Mouse (Mus musculus): Measurements from ENCODE around the gene Nudt5.
"Not testable (repeated sequence)": the region's sequence is repeated elsewhere in the genome, so short reads cannot be mapped to it uniquely, and the experiment has no call there.

The Nudt5 gene

GRCm38 (mm10) chr2:5844873-5845631 lies at the start of gene Nudt5, which contains the start of gene Cdc123:
Gene Nudt5 (plus strand): TSS chr2:5845019.
Gene Cdc123 (minus strand): TSS chr2:5845164.
- DNase-seq (ENCODE audit: low spot score in 2 of 2), result peak; percentile 90 to 91

- DNase-seq (ENCODE audit: low spot score in 2 of 2), result no peak
These were observed 46.8 kb upstream of the Nudt5 start for GRCm38 (mm10) chr2:5797816-5798672.

GRCm38 (mm10) chr2:5801182-5801640 lies 43.6 kb upstream of the Nudt5 start:
- no peak for DNase-seq (ENCODE audit: low spot score in 2 of 2)

GRCm38 (mm10) chr2:5801927-5802590 lies 42.8 kb upstream of the Nudt5 start:
- DNase-seq (ENCODE audit: low spot score in 2 of 2), result no peak

- no peak for DNase-seq (ENCODE audit: low spot score in 2 of 2)
These were observed 40.3 kb upstream of the Nudt5 start for GRCm38 (mm10) chr2:5804440-5805045.

- no peak for DNase-seq (ENCODE audit: low spot score in 2 of 2)
These were observed 39.6 kb upstream of the Nudt5 start for GRCm38 (mm10) chr2:5805228-5805627.

GRCm38 (mm10) chr2:5806201-5806600 lies 38.6 kb upstream of the Nudt5 start:
- not testable (repeated sequence) for DNase-seq (ENCODE audit: low spot score in 2 of 2)

GRCm38 (mm10) chr2:5810036-5810718 lies 34.6 kb upstream of the Nudt5 start:
- no peak for DNase-seq (ENCODE audit: low spot score in 2 of 2)

- no peak for DNase-seq (ENCODE audit: low spot score in 2 of 2)
These were observed 33.5 kb upstream of the Nudt5 start for GRCm38 (mm10) chr2:5811235-5811782.

GRCm38 (mm10) chr2:5821264-5821663 lies 23.6 kb upstream of the Nudt5 start:
- DNase-seq (ENCODE audit: low spot score in 2 of 2), result no peak

- no peak for DNase-seq (ENCODE audit: low spot score in 2 of 2)
These were observed 22.4 kb upstream of the Nudt5 start for GRCm38 (mm10) chr2:5822449-5822848.

- DNase-seq (ENCODE audit: low spot score in 2 of 2), result no peak
These were observed 20.6 kb upstream of the Nudt5 start for GRCm38 (mm10) chr2:5824213-5824612.

GRCm38 (mm10) chr2:5824685-5825084 lies 20.1 kb upstream of the Nudt5 start:
- no peak for DNase-seq (ENCODE audit: low spot score in 2 of 2)

- no peak for DNase-seq (ENCODE audit: low spot score in 2 of 2)
These were observed 19.4 kb upstream of the Nudt5 start for GRCm38 (mm10) chr2:5825265-5825913.

- DNase-seq (ENCODE audit: low spot score in 2 of 2), result no peak
These were observed 4.0 kb upstream of the Nudt5 start for GRCm38 (mm10) chr2:5840815-5841214.

- DNase-seq (ENCODE audit: low spot score in 2 of 2), result no peak
These were observed 492 bp upstream of the Nudt5 start for GRCm38 (mm10) chr2:5844181-5844872.

GRCm38 (mm10) chr2:5845826-5846225 lies 1.0 kb downstream of the Nudt5 start:
- no peak for DNase-seq (ENCODE audit: low spot score in 2 of 2)

- no peak for DNase-seq (ENCODE audit: low spot score in 2 of 2)
These were observed 6.3 kb downstream of the Nudt5 start for GRCm38 (mm10) chr2:5851116-5851515.

GRCm38 (mm10) chr2:5851866-5852265 lies 7.0 kb downstream of the Nudt5 start:
- DNase-seq (ENCODE audit: low spot score in 2 of 2), result no peak

GRCm38 (mm10) chr2:5862834-5863233 lies 18.0 kb downstream of the Nudt5 start, which contains the start of gene Gm13199:
Gene Gm13199 (minus strand): TSS chr2:5862934.
- DNase-seq (ENCODE audit: low spot score in 2 of 2), result no peak
